Mouse (Mus musculus) right cerebral cortex, postnatal 25 days (tissue): ENCODE measurements at regions not wholly inside any gene's neighbourhood (a gene's known extent, or its start where the extent isn't known, plus 50 kb on each side); places are given as distances from the start of the nearest gene placed in this dataset.

ENCODE experiments used
- DNase-seq: peaks from one replicate; pipeline ENCODE4 v3.0.0; 2022

GRCm38 (mm10) chr10:97090254-97090653, 389.2 kb upstream of the Dcn start:
- no peak for DNase-seq

GRCm38 (mm10) chr10:97093886-97094285, 385.5 kb upstream of the Dcn start:
- no peak for DNase-seq

DNA sequence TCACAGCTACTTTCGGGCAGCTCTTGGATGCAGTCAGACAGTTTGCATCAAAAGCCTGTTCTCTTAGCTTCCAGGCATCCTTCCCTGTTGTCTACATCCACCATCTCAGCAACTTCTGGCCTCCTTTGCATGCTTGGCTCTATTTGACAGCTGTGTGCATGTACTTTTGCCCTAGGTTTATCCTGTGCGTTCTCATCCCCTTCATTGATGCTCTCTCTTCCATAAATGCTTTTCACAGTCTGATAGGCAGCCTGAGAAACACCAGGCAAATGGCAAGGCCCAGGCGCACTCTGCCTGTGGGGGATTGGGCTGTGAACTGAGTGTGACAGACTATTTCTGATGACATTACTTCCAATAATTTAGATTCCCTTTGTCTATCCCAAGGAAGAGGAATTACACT, 364.9 kb upstream of the Dcn start:
- no peak for DNase-seq

DNA sequence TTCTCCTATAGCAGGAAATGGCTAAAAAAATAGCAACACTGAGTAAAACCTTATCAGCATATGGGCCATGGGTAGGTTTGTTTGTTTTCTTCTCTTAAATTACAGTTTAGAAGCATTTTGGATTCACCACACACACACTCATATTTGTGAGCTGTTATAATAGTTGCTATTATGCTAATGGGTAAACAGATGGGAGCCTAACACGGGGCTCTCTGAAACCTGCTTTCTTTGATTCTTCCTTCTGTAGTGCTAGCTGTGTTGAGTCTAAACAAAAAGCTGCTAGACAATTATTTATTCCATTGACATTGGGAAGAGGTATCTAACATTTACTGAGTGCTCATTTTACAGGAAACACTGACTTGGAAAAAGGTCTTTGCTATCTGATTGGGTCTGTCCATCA, 356.7 kb upstream of the Dcn start:
- no peak for DNase-seq

DNA sequence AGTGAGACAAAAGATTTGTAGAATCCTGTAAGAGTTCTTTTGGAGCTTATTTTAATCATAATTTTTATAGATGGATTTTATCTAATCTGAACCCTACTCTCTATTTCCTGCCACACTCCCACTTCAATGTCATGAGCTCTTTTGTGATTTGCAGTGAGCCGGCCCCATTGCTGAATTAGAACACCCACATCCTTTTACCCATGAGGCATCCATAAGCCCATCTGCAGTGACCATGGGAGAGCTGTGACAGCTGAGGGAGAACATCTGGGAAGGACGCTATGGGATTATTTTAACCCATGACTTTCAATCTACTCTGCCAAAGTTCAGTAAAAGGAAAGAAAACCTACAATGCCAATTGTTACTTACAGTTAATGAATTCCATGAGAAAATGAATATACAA, 337.8 kb upstream of the Dcn start:
- no peak for DNase-seq

DNA sequence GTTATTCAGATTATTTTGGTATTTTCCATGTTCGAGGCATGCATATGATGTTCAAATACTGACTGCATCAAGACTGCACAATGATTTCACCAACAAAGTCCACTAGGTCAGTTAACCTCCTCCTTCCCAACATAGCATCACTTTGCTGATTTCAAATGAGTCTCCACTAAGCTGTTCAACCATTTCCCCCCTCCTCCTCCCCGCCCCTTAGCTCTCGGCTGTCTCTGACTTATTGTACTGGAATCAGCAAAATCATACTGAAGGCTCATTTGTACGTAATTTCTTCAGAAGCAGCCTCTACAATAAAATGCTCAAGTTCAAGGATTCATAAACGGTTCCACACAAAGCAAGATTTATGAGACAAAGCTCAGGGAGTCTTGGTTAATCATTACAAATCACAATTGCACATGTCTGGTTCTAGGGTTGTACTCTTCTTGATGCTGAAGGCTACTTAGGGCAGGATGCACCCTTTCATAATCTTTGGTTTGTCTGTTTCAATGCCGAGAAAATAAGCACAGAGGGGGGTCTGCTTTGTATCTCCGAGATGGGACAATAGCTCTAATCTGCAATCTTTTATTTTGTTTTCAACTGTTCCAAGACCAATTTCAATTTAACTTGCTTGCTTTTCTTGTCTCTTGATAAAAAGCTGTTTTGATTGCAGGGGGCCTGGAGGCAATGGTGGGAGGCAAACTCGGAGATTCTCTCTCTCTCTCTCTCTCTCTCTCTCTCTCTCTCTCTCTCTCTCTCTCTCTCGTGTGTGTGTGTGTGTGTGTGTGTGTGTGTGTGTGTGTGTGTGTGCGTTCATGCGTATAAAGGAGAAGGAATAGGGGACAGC, 320.6 kb upstream of the Dcn start:
- no peak for DNase-seq

- no peak for DNase-seq
Measured at GRCm38 (mm10) chr10:97159396-97159760, 320.0 kb upstream of the Dcn start.

- DNase-seq, result no peak
Measured at GRCm38 (mm10) chr10:97159831-97160575, 319.4 kb upstream of the Dcn start.

- no peak for DNase-seq
Measured at GRCm38 (mm10) chr10:97160892-97161291, 318.5 kb upstream of the Dcn start.

GRCm38 (mm10) chr10:97178468-97178867, 300.9 kb upstream of the Dcn start:
- DNase-seq, result no peak

DNA sequence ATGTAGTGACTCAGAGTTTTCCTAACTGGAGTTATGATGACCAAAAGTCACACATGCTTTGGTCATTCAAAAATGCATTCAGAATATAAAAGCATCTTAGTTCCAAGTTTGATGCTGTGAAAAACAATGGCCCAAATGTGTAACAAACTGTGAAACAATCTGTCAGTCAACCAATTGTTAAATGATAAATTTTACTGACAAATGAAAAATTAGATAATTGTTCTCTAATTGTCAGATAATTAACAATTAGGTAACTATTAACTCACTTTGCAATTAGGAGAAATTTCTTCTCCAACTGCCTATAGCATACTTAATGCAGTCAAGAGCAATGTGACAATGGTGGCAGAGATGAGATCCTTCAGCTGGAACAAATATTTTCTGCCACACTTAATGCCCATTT, 289.7 kb upstream of the Dcn start:
- DNase-seq, result no peak

DNA sequence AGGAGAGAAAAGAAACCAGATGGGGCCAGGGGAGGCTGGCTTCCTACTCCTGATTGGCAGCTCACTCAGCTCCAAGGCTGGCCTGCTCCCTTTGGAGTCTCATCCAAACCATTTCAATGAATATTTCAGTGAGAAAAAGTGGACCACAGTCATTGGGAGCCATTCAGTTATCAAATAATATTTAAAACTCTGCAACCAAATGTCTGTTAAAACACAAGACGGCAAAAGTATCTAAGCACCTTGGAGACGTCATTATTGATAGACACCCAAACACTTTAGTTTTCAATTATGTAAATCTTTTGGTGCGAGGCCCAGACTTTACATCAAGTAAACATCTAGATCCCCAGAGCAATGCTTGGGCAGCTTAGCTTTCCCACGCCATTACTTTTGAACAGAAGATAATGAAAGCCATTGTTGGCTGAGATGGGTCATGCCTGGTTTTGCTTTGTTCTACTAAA, 268.1 kb upstream of the Dcn start:
- no peak for DNase-seq

GRCm38 (mm10) chr10:97211785-97212398, 267.5 kb upstream of the Dcn start:
- no peak for DNase-seq

DNA sequence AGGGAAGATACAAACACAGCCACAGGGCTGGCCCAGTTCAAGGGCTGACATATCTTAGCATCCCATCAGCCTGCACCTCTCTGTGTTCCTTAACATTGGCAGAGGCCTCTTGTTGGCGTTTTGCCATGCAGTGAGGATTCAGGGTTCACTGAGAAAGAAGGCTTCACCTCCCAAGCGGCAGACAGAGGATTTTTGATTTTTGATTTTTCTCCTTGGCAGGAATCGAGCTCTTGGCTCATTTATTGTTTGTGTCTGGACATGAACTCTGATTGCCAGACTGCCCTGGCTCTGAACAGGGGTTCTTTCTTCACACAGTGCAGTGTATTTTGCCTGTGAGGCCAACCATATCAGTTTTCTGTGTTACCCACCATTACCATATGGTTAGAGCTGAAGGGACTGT, 259.9 kb upstream of the Dcn start:
- no peak for DNase-seq

GRCm38 (mm10) chr10:97220431-97220830, 259.0 kb upstream of the Dcn start:
- no peak for DNase-seq

DNA sequence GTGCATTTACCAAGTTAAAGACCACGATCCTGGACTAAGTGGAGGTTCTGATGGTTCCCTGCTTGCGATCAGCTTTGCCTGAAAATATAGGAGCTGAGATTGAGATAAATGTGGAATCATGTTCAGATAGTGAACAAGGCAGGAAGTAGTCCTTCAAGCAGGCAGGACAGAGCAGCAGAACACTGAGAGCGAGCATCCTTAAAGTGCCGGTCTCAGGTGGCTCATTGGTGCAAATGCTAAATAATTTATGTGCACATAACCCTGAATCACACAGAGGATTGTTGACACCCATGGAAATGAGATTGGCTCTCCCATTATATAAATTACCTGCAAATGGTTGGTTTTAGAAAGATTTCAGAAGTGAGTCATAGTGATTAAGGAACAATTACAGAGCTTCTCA, 243.8 kb upstream of the Dcn start:
- DNase-seq, result no peak

GRCm38 (mm10) chr10:97241476-97241875, 237.9 kb upstream of the Dcn start:
- DNase-seq, result no peak

- DNase-seq, result no peak
Measured at GRCm38 (mm10) chr10:97245674-97246073, 233.7 kb upstream of the Dcn start.

- no peak for DNase-seq
Measured at GRCm38 (mm10) chr10:97248522-97248921, 230.9 kb upstream of the Dcn start.

- no peak for DNase-seq
Measured at GRCm38 (mm10) chr10:97249760-97250159, 229.6 kb upstream of the Dcn start.

GRCm38 (mm10) chr10:97250167-97250566, 229.2 kb upstream of the Dcn start:
- DNase-seq, result no peak

- DNase-seq, result no peak
Measured at GRCm38 (mm10) chr10:97265959-97266517, 213.4 kb upstream of the Dcn start.

DNA sequence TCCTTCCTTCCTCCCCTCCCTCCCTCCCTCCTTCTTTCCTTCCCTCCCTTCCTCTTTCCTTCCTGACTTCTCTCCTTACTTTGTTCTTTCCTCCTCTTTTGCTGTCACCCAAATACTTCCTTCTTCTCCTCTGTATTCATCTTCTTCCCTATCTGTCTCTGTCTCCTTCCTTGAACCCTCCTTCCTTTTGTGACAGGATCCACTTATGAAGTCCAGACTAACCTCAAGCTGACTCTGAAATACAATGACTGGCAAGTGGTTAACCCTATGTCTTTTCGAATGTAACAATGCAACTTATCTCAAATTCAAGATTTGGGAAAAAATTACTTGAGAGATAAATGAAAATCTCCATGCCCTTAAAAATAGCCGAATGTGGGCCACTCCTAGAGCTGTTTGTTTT, 197.0 kb upstream of the Dcn start:
- no peak for DNase-seq
